Mouse (Mus musculus) MEL (cell line): ENCODE data around the gene Cdk10.

Experiments
- CHD2 ChIP-seq: IDR thresholded peaks from 2 replicates; pipeline ENCODE4 v1.6.1; 2011; ENCODE audit warnings: low read length, improper control_type of control experiment
- CTCF ChIP-seq, 3 experiments: IDR thresholded peaks in 2 of 3; conservative IDR thresholded peaks in 1 of 3; 2 replicates each; pipeline ENCODE4 v1.5.1; 2011 to 2012; ENCODE audit warnings: low read length in 3 of 3, low read depth in 2 of 3, mild to moderate bottlenecking in 2 of 3, improper control_type of control experiment in 1 of 3, inconsistent platforms in 1 of 3, mixed read lengths in 1 of 3, moderate library complexity in 1 of 3; ENCODE audit not compliant: control insufficient read depth in 1 of 3, insufficient read depth in 1 of 3, poor library complexity in 1 of 3, severe bottlenecking in 1 of 3
- EP300 ChIP-seq, 2 experiments: IDR thresholded peaks; 2 replicates each; pipeline ENCODE4 v1.6.1; 2011; ENCODE audit warnings: improper control_type of control experiment in 2 of 2, low read length in 2 of 2, low read depth in 1 of 2, mild to moderate bottlenecking in 1 of 2
- ETS1 ChIP-seq: IDR thresholded peaks from 2 replicates; pipeline ENCODE4 v1.6.1; 2012; ENCODE audit warnings: low read depth, mild to moderate bottlenecking, inconsistent platforms, low read length, improper control_type of control experiment, moderate library complexity
- MAX ChIP-seq: IDR thresholded peaks from 2 replicates; pipeline ENCODE4 v1.6.1; 2011; ENCODE audit warnings: low read length, improper control_type of control experiment
- MYB ChIP-seq: IDR thresholded peaks from 2 replicates; pipeline ENCODE4 v1.6.1; 2011; ENCODE audit warnings: mild to moderate bottlenecking, low read depth, low read length, improper control_type of control experiment
- POLR2AphosphoS2 ChIP-seq: IDR thresholded peaks from 2 replicates; pipeline ENCODE4 v1.6.1; 2011; ENCODE audit warnings: low read length, improper control_type of control experiment
- POLR2AphosphoS5 ChIP-seq: IDR thresholded peaks from 2 replicates; pipeline ENCODE4 v1.6.1; 2012; ENCODE audit warnings: low read depth, borderline replicate concordance, mild to moderate bottlenecking, inconsistent platforms, low read length, moderate library complexity, mixed read lengths
- SIN3A ChIP-seq: IDR thresholded peaks from 2 replicates; pipeline ENCODE4 v1.6.1; 2012; ENCODE audit warnings: low read length, improper control_type of control experiment, inconsistent platforms
- SMC3 ChIP-seq: IDR thresholded peaks from 2 replicates; pipeline ENCODE4 v1.6.1; 2011; ENCODE audit warnings: low read depth, low read length, improper control_type of control experiment
- TAL1 ChIP-seq: IDR thresholded peaks from 2 replicates; pipeline ENCODE4 v1.6.1; 2012; ENCODE audit warnings: mild to moderate bottlenecking, inconsistent platforms, low read length, moderate library complexity, mixed read lengths
- TCF12 ChIP-seq: IDR thresholded peaks from 2 replicates; pipeline ENCODE4 v1.6.1; 2014; ENCODE audit warnings: low read depth, mild to moderate bottlenecking, inconsistent platforms, low read length, improper control_type of control experiment, moderate library complexity
- UBTF ChIP-seq: IDR thresholded peaks from 2 replicates; pipeline ENCODE4 v1.6.1; 2012; ENCODE audit warnings: low read depth, mild to moderate bottlenecking, inconsistent platforms, low read length, improper control_type of control experiment, moderate library complexity, borderline replicate concordance; ENCODE audit not compliant: insufficient read depth
- ZNF384 ChIP-seq: IDR thresholded peaks from 2 replicates; pipeline ENCODE4 v1.6.1; 2012; ENCODE audit warnings: low read depth, mild to moderate bottlenecking, inconsistent platforms, low read length, improper control_type of control experiment

- no peak for TF ChIP-seq CHD2
- TF ChIP-seq ETS1, result no peak
- TF ChIP-seq EP300 (IDR thresholded peaks at IDR 0.05; ENCODE audit: low read depth in 1 of 2, low read length in 2 of 2), result no peak
- TF ChIP-seq SMC3, result no peak
- TF ChIP-seq CTCF (IDR thresholded peaks at IDR 0.05 in 2 of 3, conservative IDR thresholded peaks at IDR 0.05 in 1 of 3; ENCODE audit: control insufficient read depth in 1 of 3, insufficient read depth in 1 of 3, low read depth in 2 of 3, low read length in 3 of 3, poor library complexity in 1 of 3, severe bottlenecking in 1 of 3), result no peak
- 0 out of 2 replicates have a peak, but pooled peaks have one; percentile 41 for TF ChIP-seq POLR2AphosphoS2
- TF ChIP-seq TCF12, result no peak
- TF ChIP-seq ZNF384, result no peak
- no peak for TF ChIP-seq TAL1
- TF ChIP-seq MYB, result no peak
- TF ChIP-seq MAX, result no peak
- TF ChIP-seq UBTF, result no peak
- TF ChIP-seq POLR2AphosphoS5, result no peak
- no peak for TF ChIP-seq SIN3A
Measured at GRCm38 (mm10) chr8:123271147-123271546, 46.5 kb downstream of the Cdk10 start.
